Mouse (Mus musculus) myocyte (in vitro differentiated cells): ENCODE data around the gene Rsl1d1. TPM values are rescaled to one million over a fixed set of nuclear protein-coding genes. Genes with fewer than 3 reads are reported as not detected.

Experiments
- H3K27me3 ChIP-seq: one replicate; pipeline ENCODE4 v1.6.1; 2011; ENCODE audit not compliant: control insufficient read depth, insufficient read depth, insufficient read length
- H3K36me3 ChIP-seq: one replicate; pipeline ENCODE4 v1.6.1; 2011; ENCODE audit not compliant: control insufficient read depth, insufficient read depth
- H3K4me2 ChIP-seq: one replicate; pipeline ENCODE4 v1.6.1; 2011; ENCODE audit warnings: low read depth, control low read depth
- H3K4me3 ChIP-seq: one replicate; pipeline ENCODE4 v1.5.1; 2011; ENCODE audit warnings: mild to moderate bottlenecking, control low read depth, moderate library complexity
- H3K79me2 ChIP-seq: one replicate; pipeline ENCODE4 v1.6.1; 2011; ENCODE audit not compliant: control insufficient read depth, insufficient read depth
- H3ac ChIP-seq: one replicate; pipeline ENCODE4 v1.6.1; 2011; ENCODE audit not compliant: control insufficient read depth, insufficient read length
- CEBPB ChIP-seq: IDR thresholded peaks from 2 replicates; pipeline ENCODE4 v1.6.1; 2011; ENCODE audit warnings: mild to moderate bottlenecking, moderate library complexity; ENCODE audit not compliant: poor library complexity, insufficient read depth, severe bottlenecking
- E2F4 ChIP-seq: IDR thresholded peaks from one replicate; pipeline ENCODE4 v1.6.1; 2011; ENCODE audit warnings: mild to moderate bottlenecking, control low read depth, moderate library complexity; ENCODE audit not compliant: insufficient read depth
- MAX ChIP-seq: IDR thresholded peaks from one replicate; pipeline ENCODE4 v1.6.1; 2011; ENCODE audit warnings: low read depth, mild to moderate bottlenecking, control low read depth
- MYOD1 ChIP-seq, 3 experiments: IDR thresholded peaks; one replicate each; pipeline ENCODE4 v1.6.1; 2011; ENCODE audit warnings: control low read depth in 2 of 3, low read depth in 2 of 3, mild to moderate bottlenecking in 2 of 3, moderate library complexity in 1 of 3; ENCODE audit not compliant: insufficient read length in 2 of 3, control insufficient read depth in 1 of 3
- MYOG ChIP-seq, 3 experiments: IDR thresholded peaks; one replicate each; pipeline ENCODE4 v1.6.1; 2011; ENCODE audit warnings: control low read depth in 2 of 3, low read depth in 2 of 3, mild to moderate bottlenecking in 2 of 3; ENCODE audit not compliant: insufficient read length in 2 of 3, control insufficient read depth in 1 of 3, insufficient read depth in 1 of 3
- POLR2A ChIP-seq: IDR thresholded peaks from one replicate; pipeline ENCODE4 v1.6.1; 2011; ENCODE audit warnings: low read depth, mild to moderate bottlenecking, control low read depth, moderate library complexity; ENCODE audit not compliant: insufficient read length
- POLR2AphosphoS2 ChIP-seq: IDR thresholded peaks from one replicate; pipeline ENCODE4 v1.6.1; 2011; ENCODE audit warnings: low read depth, control low read depth; ENCODE audit not compliant: insufficient read length
- REST ChIP-seq: IDR thresholded peaks from one replicate; pipeline ENCODE4 v1.6.1; 2011; ENCODE audit warnings: mild to moderate bottlenecking, control low read depth, moderate library complexity; ENCODE audit not compliant: insufficient read depth, insufficient read length
- SRF ChIP-seq: IDR thresholded peaks from one replicate; pipeline ENCODE4 v1.6.1; 2011; ENCODE audit warnings: low read depth; ENCODE audit not compliant: control insufficient read depth, insufficient read length
- TCF12 ChIP-seq: IDR thresholded peaks from one replicate; pipeline ENCODE4 v1.6.1; 2011; ENCODE audit warnings: mild to moderate bottlenecking, control low read depth; ENCODE audit not compliant: poor library complexity, insufficient read depth, severe bottlenecking
- TCF3 ChIP-seq: IDR thresholded peaks from one replicate; pipeline ENCODE4 v1.6.1; 2011; ENCODE audit warnings: low read depth, control low read depth; ENCODE audit not compliant: insufficient read length
- USF1 ChIP-seq: IDR thresholded peaks from one replicate; pipeline ENCODE4 v1.6.1; 2011; ENCODE audit warnings: low read depth, mild to moderate bottlenecking, control low read depth, moderate library complexity
- polyA plus RNA-seq: library from polyadenylated mRNA; unstranded; fragments of >200 nt; fragmentation: generic; extraction: Trizol; gene quantifications from one replicate; pipeline ENCODE4 v1.2.1, GENCODE M21; 2012; ENCODE audit warnings: missing spikeins

Gene Rsl1d1
- polyA plus RNA-seq, 1 experiment: 42.9 TPM

DNA sequence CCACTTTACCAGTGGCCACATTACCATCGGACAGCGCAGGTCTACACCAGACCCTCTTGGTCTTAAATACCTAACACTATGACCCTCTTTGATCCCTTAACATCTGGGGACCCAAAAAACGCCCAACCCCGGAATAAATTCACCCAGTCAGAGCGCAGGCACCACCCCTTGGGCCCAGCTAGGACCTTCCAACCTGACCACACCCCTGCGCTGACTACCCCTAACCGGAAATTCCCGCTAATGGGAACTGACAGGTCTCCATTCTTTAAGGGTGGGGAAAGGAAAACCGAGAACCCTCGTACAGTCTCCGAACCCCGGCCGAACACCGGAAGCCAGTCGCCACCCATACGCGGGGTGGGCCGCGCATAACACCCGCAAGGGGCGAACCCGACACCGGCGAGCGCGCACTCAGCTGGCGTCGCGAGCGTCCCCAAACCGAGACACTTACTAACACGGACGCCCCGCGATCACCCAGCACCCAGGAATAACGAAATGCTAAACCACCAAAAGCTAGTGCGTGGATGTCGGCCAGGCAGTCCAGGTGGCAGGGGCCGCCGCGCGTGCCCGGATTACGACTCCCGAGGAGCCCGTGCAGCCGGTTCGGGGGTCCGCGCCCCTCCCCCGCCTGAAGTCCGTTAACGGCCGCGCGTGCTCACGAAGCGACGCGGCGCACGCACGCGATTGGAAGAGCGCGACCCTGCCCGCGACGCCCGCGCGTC, 27.5 kb downstream of the Rsl1d1 start:
- Histone ChIP-seq H3K4me3 (peak overlapping the region; percentile 74), H3K4me2 (peak overlapping the region; percentile 78)
- no peak for TF ChIP-seq MYOD1 (IDR thresholded peaks at IDR 0.05; ENCODE audit: control insufficient read depth in 1 of 3, insufficient read length in 2 of 3, low read depth in 2 of 3)
- TF ChIP-seq POLR2A: peak; percentile 28

DNA sequence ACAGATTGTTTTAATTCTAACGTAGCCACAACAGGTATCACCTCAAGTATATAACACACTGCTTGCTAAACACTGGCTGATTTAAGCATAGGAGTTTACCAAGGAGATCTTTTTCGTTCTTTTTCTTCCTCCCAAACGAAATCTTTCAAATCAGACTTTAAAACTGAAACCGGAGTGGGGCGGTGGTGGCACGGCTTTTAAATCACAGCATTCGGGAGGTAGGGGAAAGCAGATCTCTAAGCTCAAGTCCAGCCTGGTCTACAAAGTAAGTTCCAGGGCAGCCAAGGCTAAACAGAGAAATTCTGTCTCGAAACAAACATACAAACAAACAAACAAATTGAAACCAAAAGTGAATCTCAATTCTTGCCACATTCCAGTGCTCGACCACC, 28.0 kb downstream of the Rsl1d1 start:
- Histone ChIP-seq H3K36me3 (no peaks in the 10 kb centered on the region), H3K4me2 (peak overlapping the region; percentile 78), H3ac (peak overlapping the region; percentile 65), H3K4me3 (peak overlapping the region; percentile 74), H3K27me3 (no peaks in the 10 kb centered on the region), H3K79me2 (peaks cover 52% of the 10 kb centered on the region)
- TF ChIP-seq CEBPB: no peak
- no peak for TF ChIP-seq REST
- TF ChIP-seq TCF12: no peak
- TF ChIP-seq SRF: no peak
- no peak for TF ChIP-seq TCF3
- TF ChIP-seq MYOG (IDR thresholded peaks at IDR 0.05; ENCODE audit: control insufficient read depth in 1 of 3, insufficient read depth in 1 of 3, insufficient read length in 2 of 3, low read depth in 2 of 3): no peak
- no peak for TF ChIP-seq E2F4
- no peak for TF ChIP-seq MAX
- TF ChIP-seq POLR2AphosphoS2: no peak
- TF ChIP-seq USF1: no peak
- no peak for TF ChIP-seq POLR2A
- no peak for TF ChIP-seq MYOD1 (IDR thresholded peaks at IDR 0.05; ENCODE audit: control insufficient read depth in 1 of 3, insufficient read length in 2 of 3, low read depth in 2 of 3)

More for the DNA sequence above, 27.5 kb downstream of the Rsl1d1 start:
- Histone ChIP-seq H3K36me3 (no peaks in the 10 kb centered on the region), H3ac (peak overlapping the region; percentile 65), H3K79me2 (peaks cover 47% of the 10 kb centered on the region), H3K27me3 (no peaks in the 10 kb centered on the region)

DNA sequence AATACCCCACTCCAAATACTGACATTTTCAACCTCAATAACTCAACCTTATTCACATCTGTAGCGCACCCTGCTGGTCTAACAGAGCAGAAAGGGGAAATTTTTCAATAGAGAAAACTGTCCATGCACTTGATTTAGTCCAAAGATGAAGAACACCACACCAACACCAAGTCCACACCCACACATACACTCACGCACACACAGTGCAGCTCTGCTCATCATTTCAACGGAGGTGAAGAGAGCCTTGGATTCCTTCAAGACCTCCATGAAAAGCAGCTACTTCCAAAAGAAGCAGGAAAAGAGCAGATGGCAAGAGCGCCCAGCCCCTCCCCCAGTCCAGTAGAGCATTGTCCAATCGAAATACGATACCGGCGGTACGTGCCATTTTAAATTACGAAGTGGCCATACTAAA, 28.5 kb downstream of the Rsl1d1 start:
- Histone ChIP-seq H3ac (no peak overlapping the region), H3K36me3 (no peaks in the 10 kb centered on the region), H3K4me2 (peak overlapping the region; percentile 78), H3K4me3 (peak overlapping the region; percentile 74), H3K27me3 (no peaks in the 10 kb centered on the region), H3K79me2 (peaks cover 57% of the 10 kb centered on the region)
- TF ChIP-seq CEBPB: no peak
- TF ChIP-seq MYOD1 (IDR thresholded peaks at IDR 0.05; ENCODE audit: control insufficient read depth in 1 of 3, insufficient read length in 2 of 3, low read depth in 2 of 3): no peak
- TF ChIP-seq SRF: no peak
- TF ChIP-seq MAX: no peak
- no peak for TF ChIP-seq USF1
- no peak for TF ChIP-seq TCF12
- no peak for TF ChIP-seq E2F4
- TF ChIP-seq TCF3: no peak
- TF ChIP-seq REST: no peak
- TF ChIP-seq POLR2AphosphoS2: no peak
- no peak for TF ChIP-seq POLR2A
- no peak for TF ChIP-seq MYOG (IDR thresholded peaks at IDR 0.05; ENCODE audit: control insufficient read depth in 1 of 3, insufficient read depth in 1 of 3, insufficient read length in 2 of 3, low read depth in 2 of 3)

DNA sequence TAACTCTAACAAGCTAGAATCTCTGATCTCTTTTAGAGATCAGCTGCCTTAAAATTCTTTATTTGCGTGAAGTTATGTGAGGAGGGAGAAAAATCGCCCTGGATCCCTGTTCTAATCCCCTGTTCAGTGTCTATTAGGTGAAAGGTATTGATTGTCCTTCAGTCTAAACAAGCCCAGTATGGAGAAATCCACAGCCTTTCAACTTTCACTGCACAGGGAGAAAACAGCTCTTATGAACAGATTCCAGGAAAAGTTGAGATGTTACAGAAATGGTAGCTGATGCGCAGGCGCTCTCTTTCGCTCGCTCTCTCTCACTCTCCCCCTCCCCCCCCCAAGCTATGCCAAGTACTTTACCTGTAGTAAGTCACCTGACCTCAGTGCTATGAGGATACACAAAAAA, 31.5 kb downstream of the Rsl1d1 start:
- Histone ChIP-seq H3K36me3 (no peaks in the 10 kb centered on the region), H3K4me2 (no peak overlapping the region), H3K79me2 (peaks cover 87% of the 10 kb centered on the region), H3K4me3 (no peak overlapping the region), H3ac (no peak overlapping the region), H3K27me3 (no peaks in the 10 kb centered on the region)
- no peak for TF ChIP-seq TCF3
- TF ChIP-seq SRF: no peak
- TF ChIP-seq REST: no peak
- no peak for TF ChIP-seq POLR2AphosphoS2
- no peak for TF ChIP-seq MYOD1 (IDR thresholded peaks at IDR 0.05; ENCODE audit: control insufficient read depth in 1 of 3, insufficient read length in 2 of 3, low read depth in 2 of 3)

DNA sequence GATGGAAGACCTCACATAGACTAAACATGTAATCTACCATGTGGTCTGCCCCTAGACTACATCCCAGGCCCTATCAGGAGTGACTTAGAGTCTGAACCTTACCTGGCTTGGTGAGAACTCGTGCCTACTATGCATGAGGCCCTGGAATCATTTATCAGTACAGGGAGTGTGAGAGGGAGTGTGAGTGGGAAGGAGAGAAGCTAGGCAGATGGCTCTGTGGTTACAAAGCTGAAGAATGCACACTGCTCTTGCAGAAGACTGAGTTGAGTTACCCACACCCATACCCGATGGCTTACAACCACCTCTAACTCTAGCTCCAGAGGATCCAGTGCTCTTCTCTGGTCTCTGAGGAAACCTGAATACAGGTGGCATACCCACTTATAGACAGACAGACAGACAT, 36.7 kb downstream of the Rsl1d1 start:
- Histone ChIP-seq H3K27me3 (no peaks in the 10 kb centered on the region), H3K4me2 (no peak overlapping the region), H3K79me2 (peaks cover 72% of the 10 kb centered on the region), H3K36me3 (peaks cover 16% of the 10 kb centered on the region), H3ac (no peak overlapping the region), H3K4me3 (no peak overlapping the region)
- TF ChIP-seq REST (no peak), MAX (no peak), USF1 (no peak), MYOD1 (IDR thresholded peaks at IDR 0.05; ENCODE audit: control insufficient read depth in 1 of 3, insufficient read length in 2 of 3, low read depth in 2 of 3) (no peak), E2F4 (no peak), SRF (no peak), CEBPB (no peak), TCF3 (no peak), MYOG (IDR thresholded peaks at IDR 0.05; ENCODE audit: control insufficient read depth in 1 of 3, insufficient read depth in 1 of 3, insufficient read length in 2 of 3, low read depth in 2 of 3) (no peak), POLR2AphosphoS2 (no peak), TCF12 (no peak), POLR2A (no peak)
